Mouse (Mus musculus): Measurements from ENCODE around the gene Adamts17.

- TF ChIP-seq POLR2A (IDR thresholded peaks at IDR 0.05; ENCODE audit: extremely low read depth, insufficient read depth, low read length) (no peak), CTCF (IDR thresholded peaks at IDR 0.05; ENCODE audit: extremely low read depth, insufficient read depth, low read length) (no peak)
Measured at GRCm38 (mm10) chr7:66806801-66807200, 32.7 kb upstream of the Adamts17 start.
